Mouse (Mus musculus) kidney, adult 9 months (tissue): ENCODE results near the gene Llgl1.

Experiments
- DNase-seq: peaks from one replicate; pipeline ENCODE4 v3.0.0; 2022

Llgl1 gene

GRCm38 (mm10) chr11:60726601-60727391 is 27.3 kb downstream of the Llgl1 start, which contains the start of gene Flii:
Flii (minus strand) TSS chr11:60727263.
- peak; percentile 82 for DNase-seq

- DNase-seq, result no peak
Observed at GRCm38 (mm10) chr11:60727392-60728140, 28.0 kb downstream of the Llgl1 start.

GRCm38 (mm10) chr11:60728260-60728761 is 28.8 kb downstream of the Llgl1 start, which contains the start of gene Mief2:
Mief2 (plus strand) TSS chr11:60728398.
- peak; percentile 97 for DNase-seq

- peak; percentile 37 for DNase-seq
Observed at GRCm38 (mm10) chr11:60729217-60729641, 29.7 kb downstream of the Llgl1 start.

- DNase-seq, result no peak
Observed at GRCm38 (mm10) chr11:60730169-60730568, 30.6 kb downstream of the Llgl1 start.

- DNase-seq, result no peak
Observed at GRCm38 (mm10) chr11:60731251-60731650, 31.7 kb downstream of the Llgl1 start.

GRCm38 (mm10) chr11:60734206-60734605 is 34.7 kb downstream of the Llgl1 start:
- DNase-seq, result no peak

GRCm38 (mm10) chr11:60735191-60735590 is 35.7 kb downstream of the Llgl1 start:
- DNase-seq, result no peak

GRCm38 (mm10) chr11:60736491-60736890 is 37.0 kb downstream of the Llgl1 start:
- no peak for DNase-seq

- DNase-seq, result no peak
Observed at GRCm38 (mm10) chr11:60737450-60737849, 37.9 kb downstream of the Llgl1 start.

GRCm38 (mm10) chr11:60740321-60740720 is 40.8 kb downstream of the Llgl1 start:
- no peak for DNase-seq

GRCm38 (mm10) chr11:60755570-60755969 is 56.0 kb downstream of the Llgl1 start:
- DNase-seq, result no peak

- DNase-seq, result no peak
Observed at GRCm38 (mm10) chr11:60761681-60762080, 62.2 kb downstream of the Llgl1 start.
